In the genomic region with DNA sequence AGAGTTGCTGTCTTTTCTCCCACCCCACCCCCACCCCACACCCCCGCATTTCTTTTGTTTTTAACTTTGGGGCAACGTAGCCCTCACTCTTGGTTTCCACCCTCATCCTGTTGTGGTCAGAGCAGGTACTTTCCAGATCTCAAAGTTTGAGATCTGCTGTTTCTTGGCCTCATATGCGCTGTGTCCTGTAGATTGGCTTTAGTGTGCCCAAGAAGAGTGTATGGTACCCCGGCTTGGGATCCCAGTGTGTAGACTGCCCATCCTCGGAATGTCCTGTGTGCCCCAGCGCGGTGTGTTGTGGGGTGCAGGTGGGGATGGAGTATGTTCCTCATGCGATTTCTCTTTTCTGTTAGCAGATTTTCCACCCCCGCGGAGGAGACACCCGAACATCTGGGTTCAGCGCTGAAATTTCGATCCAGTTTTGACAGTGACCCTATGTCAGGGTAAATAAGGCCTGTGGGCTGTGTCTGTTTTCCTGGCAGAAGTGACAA, we compare ENCODE assay signal across 17 mouse cellular contexts. TPM values are rescaled to one million over a fixed set of nuclear protein-coding genes. Genes with fewer than 3 reads are reported as not detected.
DNase-seq lines count a peak whose midpoint lies in the region; ATAC-seq and TF ChIP-seq lines count a peak whose summit lies in the region.
"Had no signal": no experiment of that assay in that cellular context is flagged by ENCODE, and none has a peak within 500 bp of the region (broad histone marks: within the 10 kb centered on the region; RNA-seq: fewer than 3 reads in every experiment).

No protein-coding gene starts in this region.

- H3K9me3 ChIP-seq in kidney, embryonic 16.5 days (ENCODE audit: low read length), result no peaks in the 10 kb centered on the region
- H3K9me3 ChIP-seq: embryonic facial prominence, embryonic 12.5 days; forebrain, embryonic 12.5 days; heart, embryonic 12.5 days; stomach, embryonic 15.5 days had no signal

- TF ChIP-seq CTCF in spleen, adult 2 months (IDR thresholded peaks at IDR 0.05; ENCODE audit: extremely low read depth, insufficient read depth, insufficient read length, insufficient replicate concordance), result no peak
- TF ChIP-seq CTCF in small intestine, adult 2 months (IDR thresholded peaks at IDR 0.05; ENCODE audit: extremely low read depth, insufficient read length, insufficient replicate concordance, low read depth, low read length), result no peak

- H3K27ac ChIP-seq in spleen, adult 2 months (ENCODE audit: insufficient read depth, low read length), result peak overlapping the region; percentile 99
- peak overlapping the region; percentile 94 for H3K27ac ChIP-seq in small intestine, adult 2 months (ENCODE audit: insufficient read depth, low read depth, low read length)
- H3K27ac ChIP-seq in kidney, embryonic 16.5 days (ENCODE audit: low read length), result no peak overlapping the region
- H3K27ac ChIP-seq: embryonic facial prominence, embryonic 12.5 days; forebrain, embryonic 12.5 days; stomach, embryonic 15.5 days had no signal

- H3K4me3 ChIP-seq in spleen, adult 2 months (ENCODE audit: extremely low read depth, insufficient read depth, insufficient read length), result peak overlapping the region; percentile 81
- peak overlapping the region; percentile 58 for H3K4me3 ChIP-seq in small intestine, adult 2 months (ENCODE audit: low read depth, low read length)
- no peak overlapping the region for H3K4me3 ChIP-seq in kidney, embryonic 16.5 days (ENCODE audit: low read length)
- H3K4me3 ChIP-seq: embryonic facial prominence, embryonic 12.5 days; forebrain, embryonic 12.5 days; heart, embryonic 12.5 days; myocyte; stomach, embryonic 15.5 days had no signal

- H3K4me1 ChIP-seq in spleen, adult 2 months (ENCODE audit: control insufficient read depth, insufficient read depth, insufficient read length), result peaks cover 18% of the 10 kb centered on the region; the same call in 1 of the 2 replicates
- peaks cover 12% of the 10 kb centered on the region for H3K4me1 ChIP-seq in small intestine, adult 2 months (ENCODE audit: control insufficient read depth, insufficient read depth, insufficient read length, low read length)
- H3K4me1 ChIP-seq in kidney, embryonic 16.5 days (ENCODE audit: insufficient read depth, low read length), result peaks cover 12% of the 10 kb centered on the region

- DNase-seq in heart, adult 11 months, result peak; percentile 87
- no peak for DNase-seq in heart, adult 18-20 months
- peak; percentile 73 to 88 for DNase-seq in spleen, adult 2 months (ENCODE audit: low read depth in 1 of 2, low spot score in 2 of 2)
- DNase-seq in spleen, postnatal 4 days (ENCODE audit: low spot score in 2 of 2), result no peak
- DNase-seq: cerebellum, adult 9-10 months; kidney, adult 8-10 months; layer of hippocampus, adult 9-11 months; retina, postnatal 1 day had no signal

- H3K36me3 ChIP-seq in spleen, adult 2 months (ENCODE audit: control insufficient read depth, insufficient read depth, low read length), result peaks cover 21% of the 10 kb centered on the region
- peaks cover 4% of the 10 kb centered on the region; the same call in 1 of the 2 replicates for H3K36me3 ChIP-seq in small intestine, adult 2 months (ENCODE audit: control insufficient read depth, insufficient read depth, low read length)
- peaks cover 14% of the 10 kb centered on the region; the same call in 1 of the 2 replicates for H3K36me3 ChIP-seq in kidney, embryonic 16.5 days (ENCODE audit: insufficient read depth, low read length)
- H3K36me3 ChIP-seq: forebrain, embryonic 12.5 days had no signal

- no peak for ATAC-seq in granulocyte monocyte progenitor cell, adult 5-6 weeks (replicated peaks; ENCODE audit: poor library complexity, severe bottlenecking)
- no peak for ATAC-seq in kidney, embryonic 16.5 days (ENCODE audit: low FRiP score, low TSS enrichment)
- no peak for ATAC-seq in erythroblast, adult 5-6 weeks (replicated peaks; ENCODE audit: low FRiP score, poor library complexity, severe bottlenecking)

- H3K9ac ChIP-seq in kidney, embryonic 16.5 days (replicated peaks; ENCODE audit: low read length), result no peak overlapping the region
- H3K9ac ChIP-seq: embryonic facial prominence, embryonic 12.5 days; forebrain, embryonic 12.5 days; heart, embryonic 12.5 days; stomach, embryonic 15.5 days had no signal

- no peak overlapping the region for H3K4me2 ChIP-seq in kidney, embryonic 16.5 days (replicated peaks; ENCODE audit: low read depth, low read length)
- H3K4me2 ChIP-seq: embryonic facial prominence, embryonic 12.5 days; forebrain, embryonic 12.5 days; heart, embryonic 12.5 days; stomach, embryonic 15.5 days had no signal

- peak; percentile 96 for TF ChIP-seq POLR2A in spleen, adult 2 months (IDR thresholded peaks at IDR 0.05; ENCODE audit: low read depth, low read length)
- TF ChIP-seq POLR2A in small intestine, adult 2 months (IDR thresholded peaks at IDR 0.05; ENCODE audit: low read depth, low read length), result no peak; the same call in 1 of the 2 replicates

- H3K27me3 ChIP-seq in spleen, adult 2 months (ENCODE audit: control insufficient read depth, insufficient read depth, low read length), result no peaks in the 10 kb centered on the region
- no peaks in the 10 kb centered on the region for H3K27me3 ChIP-seq in small intestine, adult 2 months (ENCODE audit: control insufficient read depth, insufficient read depth, low read length)
- no peaks in the 10 kb centered on the region for H3K27me3 ChIP-seq in kidney, embryonic 16.5 days (ENCODE audit: insufficient read depth, low read length)
- H3K27me3 ChIP-seq: embryonic facial prominence, embryonic 12.5 days; forebrain, embryonic 12.5 days; heart, embryonic 12.5 days; stomach, embryonic 15.5 days had no signal

- WGBS in spleen, adult 2 months, result 10% methylated on average over 13 of the region's 13 CpGs
- 85% methylated on average over 13 of the region's 13 CpGs for WGBS in small intestine, adult 2 months
- 90% methylated on average over 13 of the region's 13 CpGs for WGBS in kidney, embryonic 16.5 days

RNA-seq across cellular contexts. Expression of gene Trex1, which starts 8.5 kb away (rescaled TPM):
- total RNA-seq in heart, adult 18-20 months (2021), result 10 to 100 TPM; 13.6 to 17.2 TPM
- polyA plus RNA-seq in spleen, adult 2 months (2012; rRNA removed), result 137 and 262 TPM in 2 replicates
- polyA plus RNA-seq in small intestine, adult 2 months (2012; rRNA removed), result 51.9 and 174 TPM in 2 replicates
- total RNA-seq in granulocyte monocyte progenitor cell, adult 5-6 weeks (2014; fragmentation: Nextera tagmentation), result 23.5 and 32.3 TPM in 2 replicates
- total RNA-seq in granulocyte monocyte progenitor cell, adult 5-6 weeks (2017), result 17.1 and 17.8 TPM in 2 replicates
- 13.6 and 16.6 TPM in 2 replicates for polyA plus RNA-seq in kidney, embryonic 16.5 days (2015; fragmentation: Nextera tagmentation; extraction: Ambion mirVana)
- total RNA-seq in erythroblast, adult 5-6 weeks (2015; ENCODE audit: low replicate concordance), result 7.3 and 19.6 TPM in 2 replicates
- 1.7 and 4.2 TPM in 2 replicates for total RNA-seq in erythroblast, adult 5-6 weeks (2017; ENCODE audit: low replicate concordance)

RNA-seq across cellular contexts. Expression of gene Shisa5, which starts 12.7 kb away (rescaled TPM):
- total RNA-seq in heart, adult 18-20 months (2021), result 10 to 100 TPM; 31.4 to 55.0 TPM
- 4,319 and 4,795 TPM in 2 replicates for polyA plus RNA-seq in spleen, adult 2 months (2012; rRNA removed)
- 406 and 675 TPM in 2 replicates for polyA plus RNA-seq in small intestine, adult 2 months (2012; rRNA removed)
- total RNA-seq in granulocyte monocyte progenitor cell, adult 5-6 weeks (2014; fragmentation: Nextera tagmentation), result 56.8 and 75.0 TPM in 2 replicates
- 54.4 and 80.8 TPM in 2 replicates for total RNA-seq in granulocyte monocyte progenitor cell, adult 5-6 weeks (2017)
- 104 and 110 TPM in 2 replicates for polyA plus RNA-seq in kidney, embryonic 16.5 days (2015; fragmentation: Nextera tagmentation; extraction: Ambion mirVana)
- 14.6 and 20.3 TPM in 2 replicates for total RNA-seq in erythroblast, adult 5-6 weeks (2015; ENCODE audit: low replicate concordance)
- 13.9 and 51.4 TPM in 2 replicates for total RNA-seq in erythroblast, adult 5-6 weeks (2017; ENCODE audit: low replicate concordance)

RNA-seq across cellular contexts. Expression of gene Atrip, which starts 22.9 kb away (rescaled TPM):
- 1 to 10 TPM; 8.1 to 9.8 TPM for total RNA-seq in heart, adult 18-20 months (2021)
- 16.2 and 17.0 TPM in 2 replicates for polyA plus RNA-seq in spleen, adult 2 months (2012; rRNA removed)
- 5.8 and 10.7 TPM in 2 replicates for polyA plus RNA-seq in small intestine, adult 2 months (2012; rRNA removed)
- total RNA-seq in granulocyte monocyte progenitor cell, adult 5-6 weeks (2014; fragmentation: Nextera tagmentation), result 13.5 and 26.7 TPM in 2 replicates
- 22.2 and 30.6 TPM in 2 replicates for total RNA-seq in granulocyte monocyte progenitor cell, adult 5-6 weeks (2017)
- 26.7 and 30.7 TPM in 2 replicates for polyA plus RNA-seq in kidney, embryonic 16.5 days (2015; fragmentation: Nextera tagmentation; extraction: Ambion mirVana)
- 4.2 TPM in 1 of 2 replicates, not detected in the other for total RNA-seq in erythroblast, adult 5-6 weeks (2015; ENCODE audit: low replicate concordance)
- 4.8 and 10.6 TPM in 2 replicates for total RNA-seq in erythroblast, adult 5-6 weeks (2017; ENCODE audit: low replicate concordance)

RNA-seq across cellular contexts. Expression of gene Ccdc51, which starts 31.2 kb away (rescaled TPM):
- 10 to 100 TPM; 11.4 to 14.3 TPM for total RNA-seq in heart, adult 18-20 months (2021)
- 5.1 and 5.2 TPM in 2 replicates for polyA plus RNA-seq in spleen, adult 2 months (2012; rRNA removed)
- 5.5 and 11.3 TPM in 2 replicates for polyA plus RNA-seq in small intestine, adult 2 months (2012; rRNA removed)
- total RNA-seq in granulocyte monocyte progenitor cell, adult 5-6 weeks (2014; fragmentation: Nextera tagmentation), result 8.3 and 9.6 TPM in 2 replicates
- 11.6 and 18.0 TPM in 2 replicates for total RNA-seq in granulocyte monocyte progenitor cell, adult 5-6 weeks (2017)
- 16.5 and 16.8 TPM in 2 replicates for polyA plus RNA-seq in kidney, embryonic 16.5 days (2015; fragmentation: Nextera tagmentation; extraction: Ambion mirVana)
- total RNA-seq in erythroblast, adult 5-6 weeks (2015; ENCODE audit: low replicate concordance), result 2.5 TPM in 1 of 2 replicates, not detected in the other
- total RNA-seq in erythroblast, adult 5-6 weeks (2017; ENCODE audit: low replicate concordance), result 3.7 and 4.3 TPM in 2 replicates

RNA-seq across cellular contexts. Expression of gene Tma7, which starts 31.3 kb away (rescaled TPM):
- total RNA-seq in heart, adult 18-20 months (2021), result 100 to 1,000 TPM; 214 to 228 TPM
- 10.2 and 16.4 TPM in 2 replicates for polyA plus RNA-seq in spleen, adult 2 months (2012; rRNA removed)
- polyA plus RNA-seq in small intestine, adult 2 months (2012; rRNA removed), result 0.58 and 1.6 TPM in 2 replicates
- 391 and 511 TPM in 2 replicates for total RNA-seq in granulocyte monocyte progenitor cell, adult 5-6 weeks (2014; fragmentation: Nextera tagmentation)
- total RNA-seq in granulocyte monocyte progenitor cell, adult 5-6 weeks (2017), result 153 and 178 TPM in 2 replicates
- 494 and 537 TPM in 2 replicates for polyA plus RNA-seq in kidney, embryonic 16.5 days (2015; fragmentation: Nextera tagmentation; extraction: Ambion mirVana)
- total RNA-seq in erythroblast, adult 5-6 weeks (2015; ENCODE audit: low replicate concordance), result 104 and 108 TPM in 2 replicates
- total RNA-seq in erythroblast, adult 5-6 weeks (2017; ENCODE audit: low replicate concordance), result 44.6 and 57.0 TPM in 2 replicates

Comparison
In these comparisons a context has a peak if more than half of its experiments do, and no peak if none do; other contexts are left out.
1. DNase-seq: peak in heart, adult 11 months (single experiment) and spleen, adult 2 months (2 of 2); none in heart, adult 18-20 months (0 of 2) and spleen, postnatal 4 days (0 of 2).